Mouse (Mus musculus): Measurements from ENCODE around the gene Sorcs2. TPM values are rescaled to one million over a fixed set of nuclear protein-coding genes. Genes with fewer than 3 reads are reported as not detected.

The Sorcs2 gene
- polyA plus RNA-seq, 1 experiment = 2.3 TPM

DNA sequence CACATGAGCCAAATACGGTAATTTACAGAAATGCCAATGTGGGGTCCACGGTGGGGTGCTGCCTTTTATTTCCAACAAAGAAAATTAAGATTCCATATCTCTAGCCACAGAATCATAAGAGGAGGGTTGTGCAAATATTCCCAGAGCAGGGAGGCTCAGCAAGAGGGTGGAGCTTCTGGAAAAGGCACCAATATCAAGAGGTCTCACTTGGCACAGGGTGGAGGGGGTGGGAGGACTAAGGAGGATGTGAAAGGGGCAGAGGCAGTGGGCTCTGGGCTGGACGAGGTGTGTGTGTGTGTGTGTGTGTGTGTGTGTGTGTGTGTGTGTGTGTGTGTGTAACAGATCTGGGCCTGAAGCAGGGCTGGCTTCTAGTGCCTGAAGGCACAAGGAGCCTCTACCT is 297.5 kb downstream of the Sorcs2 start:
- WGBS = 74% methylated on average over 3 of the region's 3 CpGs
- Histone ChIP-seq H3K36me3 (ENCODE audit: control insufficient read depth, insufficient read depth, low read length) (no peaks in the 10 kb centered on the region), H3K27ac (ENCODE audit: insufficient read depth, low read length) (no peak overlapping the region), H3K27me3 (ENCODE audit: control insufficient read depth, insufficient read depth, low read length) (no peaks in the 10 kb centered on the region), H3K4me1 (ENCODE audit: control insufficient read depth, insufficient read depth, insufficient read length) (peaks cover 17% of the 10 kb centered on the region; the same call in 1 of the 2 replicates), H3K4me3 (ENCODE audit: extremely low read depth, insufficient read depth, insufficient read length) (no peak overlapping the region)
- TF ChIP-seq POLR2A (IDR thresholded peaks at IDR 0.05; ENCODE audit: low read depth, low read length) (no peak), CTCF (IDR thresholded peaks at IDR 0.05; ENCODE audit: extremely low read depth, insufficient read depth, insufficient read length, insufficient replicate concordance) (no peak)
- DNase-seq (ENCODE audit: low read depth in 1 of 2, low spot score in 2 of 2) = no peak

GRCm38 (mm10) chr5:36099662-36100061 is 298.3 kb downstream of the Sorcs2 start:
- no peak for DNase-seq (ENCODE audit: low read depth in 1 of 2, low spot score in 2 of 2)
- Histone ChIP-seq H3K27ac (ENCODE audit: insufficient read depth, low read length) (no peak overlapping the region), H3K27me3 (ENCODE audit: control insufficient read depth, insufficient read depth, low read length) (no peaks in the 10 kb centered on the region), H3K4me1 (ENCODE audit: control insufficient read depth, insufficient read depth, insufficient read length) (peaks cover 17% of the 10 kb centered on the region; the same call in 1 of the 2 replicates), H3K36me3 (ENCODE audit: control insufficient read depth, insufficient read depth, low read length) (no peaks in the 10 kb centered on the region), H3K4me3 (ENCODE audit: extremely low read depth, insufficient read depth, insufficient read length) (no peak overlapping the region)
- no peak for TF ChIP-seq POLR2A (IDR thresholded peaks at IDR 0.05; ENCODE audit: low read depth, low read length)
- TF ChIP-seq CTCF (IDR thresholded peaks at IDR 0.05; ENCODE audit: extremely low read depth, insufficient read depth, insufficient read length, insufficient replicate concordance) = no peak
- WGBS = 28% methylated on average over 4 of the region's 4 CpGs

- WGBS = 83% methylated on average over 8 of the region's 8 CpGs
- no peak for TF ChIP-seq POLR2A (IDR thresholded peaks at IDR 0.05; ENCODE audit: low read depth, low read length)
- no peak for TF ChIP-seq CTCF (IDR thresholded peaks at IDR 0.05; ENCODE audit: extremely low read depth, insufficient read depth, insufficient read length, insufficient replicate concordance)
These were observed 301.9 kb downstream of the Sorcs2 start for GRCm38 (mm10) chr5:36096046-36096445.

DNA sequence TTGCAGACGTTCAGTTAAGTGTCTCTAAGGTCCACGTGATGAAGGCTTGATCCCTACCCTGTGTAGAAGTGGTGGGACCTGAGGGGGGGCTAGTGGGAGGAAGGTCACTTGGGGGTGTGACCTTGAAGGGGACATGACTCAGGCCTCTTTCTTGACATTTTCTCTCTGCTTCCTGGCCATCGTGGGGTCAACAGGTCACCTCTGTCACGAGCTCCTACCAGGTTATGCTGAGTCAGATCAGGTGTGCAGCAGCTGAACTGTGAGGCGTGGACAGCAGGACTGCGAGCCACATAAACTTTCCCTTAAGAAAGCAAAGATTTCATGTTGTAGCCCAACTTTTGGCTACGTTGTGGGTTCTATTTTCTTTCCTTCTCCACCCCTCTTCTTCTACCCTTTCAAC is 307.9 kb downstream of the Sorcs2 start:
- H3K27ac ChIP-seq (ENCODE audit: insufficient read depth, low read length) = peak overlapping the region; percentile 52; the same call in 1 of the 2 replicates
- no peak overlapping the region for H3K4me3 ChIP-seq (ENCODE audit: extremely low read depth, insufficient read depth, insufficient read length)
- WGBS = 35% methylated on average over 7 of the region's 7 CpGs
- H3K27me3 ChIP-seq (ENCODE audit: control insufficient read depth, insufficient read depth, low read length) = no peaks in the 10 kb centered on the region
- no peak for TF ChIP-seq CTCF (IDR thresholded peaks at IDR 0.05; ENCODE audit: extremely low read depth, insufficient read depth, insufficient read length, insufficient replicate concordance)
- no peak for TF ChIP-seq POLR2A (IDR thresholded peaks at IDR 0.05; ENCODE audit: low read depth, low read length)
- no peak for DNase-seq (ENCODE audit: low read depth in 1 of 2, low spot score in 2 of 2)
- no peaks in the 10 kb centered on the region for H3K36me3 ChIP-seq (ENCODE audit: control insufficient read depth, insufficient read depth, low read length)
- H3K4me1 ChIP-seq (ENCODE audit: control insufficient read depth, insufficient read depth, insufficient read length) = peaks cover 12% of the 10 kb centered on the region; the same call in 1 of the 2 replicates

More at GRCm38 (mm10) chr5:36096046-36096445, 301.9 kb downstream of the Sorcs2 start:
- Histone ChIP-seq H3K27ac (ENCODE audit: insufficient read depth, low read length) (no peak overlapping the region), H3K4me1 (ENCODE audit: control insufficient read depth, insufficient read depth, insufficient read length) (peaks cover 17% of the 10 kb centered on the region; the same call in 1 of the 2 replicates), H3K36me3 (ENCODE audit: control insufficient read depth, insufficient read depth, low read length) (no peaks in the 10 kb centered on the region), H3K4me3 (ENCODE audit: extremely low read depth, insufficient read depth, insufficient read length) (no peak overlapping the region), H3K27me3 (ENCODE audit: control insufficient read depth, insufficient read depth, low read length) (no peaks in the 10 kb centered on the region)
- DNase-seq (ENCODE audit: low read depth in 1 of 2, low spot score in 2 of 2) = no peak

DNA sequence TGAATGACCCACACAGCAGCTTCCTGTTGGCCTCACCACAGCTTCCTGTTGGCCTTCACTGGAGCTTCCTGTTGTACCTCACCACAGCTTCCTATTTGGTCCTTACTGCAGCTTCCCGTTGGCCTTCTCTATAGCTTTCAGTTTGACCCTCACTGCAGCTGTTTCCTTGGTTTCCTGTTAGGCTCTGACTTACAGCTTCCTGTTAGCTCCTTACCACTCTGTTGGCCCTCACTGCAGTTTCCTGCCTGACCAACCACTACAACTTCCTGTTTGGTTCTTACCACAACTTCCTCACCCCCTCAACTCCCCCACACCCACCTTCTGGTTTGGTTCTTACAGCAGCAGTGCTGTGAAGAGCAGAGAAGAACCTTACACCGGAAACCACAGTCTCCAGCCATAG is 308.7 kb downstream of the Sorcs2 start:
- TF ChIP-seq CTCF (IDR thresholded peaks at IDR 0.05; ENCODE audit: extremely low read depth, insufficient read depth, insufficient read length, insufficient replicate concordance) = no peak
- no peak for TF ChIP-seq POLR2A (IDR thresholded peaks at IDR 0.05; ENCODE audit: low read depth, low read length)
- no peaks in the 10 kb centered on the region for H3K27me3 ChIP-seq (ENCODE audit: control insufficient read depth, insufficient read depth, low read length)
- 1% methylated on average over 2 of the region's 2 CpGs for WGBS
- H3K27ac ChIP-seq (ENCODE audit: insufficient read depth, low read length) = peak overlapping the region; percentile 81
- no peak overlapping the region for H3K4me3 ChIP-seq (ENCODE audit: extremely low read depth, insufficient read depth, insufficient read length)
- peaks cover 16% of the 10 kb centered on the region; the same call in 1 of the 2 replicates for H3K4me1 ChIP-seq (ENCODE audit: control insufficient read depth, insufficient read depth, insufficient read length)
- DNase-seq (ENCODE audit: low read depth in 1 of 2, low spot score in 2 of 2) = peak; percentile 46 to 69
- no peaks in the 10 kb centered on the region for H3K36me3 ChIP-seq (ENCODE audit: control insufficient read depth, insufficient read depth, low read length)

DNA sequence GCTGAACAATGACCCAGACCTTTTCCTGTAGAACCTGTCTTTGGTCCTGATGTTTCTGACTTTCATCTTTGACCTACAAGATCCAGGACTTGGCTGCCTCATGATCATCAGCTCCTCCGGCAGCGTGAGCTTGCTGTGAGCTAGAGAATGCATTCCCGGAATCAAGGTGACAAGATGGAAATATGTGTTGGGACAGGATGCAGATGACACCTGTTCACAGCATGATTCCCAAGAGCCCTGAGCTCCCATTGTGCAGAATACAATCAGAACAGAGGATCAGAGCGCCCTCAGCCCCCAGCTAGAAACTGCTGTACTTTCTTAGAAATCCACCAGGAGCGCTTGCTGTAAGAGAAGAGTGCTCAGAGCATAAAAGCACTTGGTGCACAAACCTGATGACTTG is 311.0 kb downstream of the Sorcs2 start:
- H3K27ac ChIP-seq (ENCODE audit: insufficient read depth, low read length) = no peak overlapping the region
- no peaks in the 10 kb centered on the region for H3K36me3 ChIP-seq (ENCODE audit: control insufficient read depth, insufficient read depth, low read length)
- H3K4me1 ChIP-seq (ENCODE audit: control insufficient read depth, insufficient read depth, insufficient read length) = peaks cover 21% of the 10 kb centered on the region; the same call in 1 of the 2 replicates
- no peak overlapping the region for H3K4me3 ChIP-seq (ENCODE audit: extremely low read depth, insufficient read depth, insufficient read length)
- H3K27me3 ChIP-seq (ENCODE audit: control insufficient read depth, insufficient read depth, low read length) = no peaks in the 10 kb centered on the region
- WGBS = 92% methylated on average over 5 of the region's 5 CpGs
- no peak for TF ChIP-seq POLR2A (IDR thresholded peaks at IDR 0.05; ENCODE audit: low read depth, low read length)
- no peak for TF ChIP-seq CTCF (IDR thresholded peaks at IDR 0.05; ENCODE audit: extremely low read depth, insufficient read depth, insufficient read length, insufficient replicate concordance)
- no peak for DNase-seq (ENCODE audit: low read depth in 1 of 2, low spot score in 2 of 2)

DNA sequence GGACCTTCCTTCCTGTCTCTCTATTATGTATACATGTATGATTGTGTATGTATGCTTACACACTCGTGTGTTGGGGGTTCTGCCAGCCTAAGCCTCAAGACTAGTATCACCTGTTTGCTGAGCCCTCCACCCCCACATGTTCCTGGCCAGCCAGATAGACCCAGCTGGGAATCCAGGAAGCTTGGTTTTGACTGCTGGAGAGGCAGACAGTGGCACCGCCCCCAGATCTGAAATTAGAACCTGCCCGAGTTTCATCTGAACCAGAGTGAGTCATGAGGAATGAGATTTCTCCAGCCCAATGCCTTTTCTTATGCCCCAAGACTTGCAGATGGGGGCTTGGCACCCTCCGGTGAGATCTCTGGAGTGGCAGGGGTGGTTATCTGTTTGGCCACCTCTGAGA is 312.3 kb downstream of the Sorcs2 start:
- no peak overlapping the region for H3K4me3 ChIP-seq (ENCODE audit: extremely low read depth, insufficient read depth, insufficient read length)
- no peak overlapping the region for H3K27ac ChIP-seq (ENCODE audit: insufficient read depth, low read length)
- DNase-seq (ENCODE audit: low read depth in 1 of 2, low spot score in 2 of 2) = no peak
- WGBS = 48% methylated on average over 4 of the region's 4 CpGs
- no peaks in the 10 kb centered on the region for H3K36me3 ChIP-seq (ENCODE audit: control insufficient read depth, insufficient read depth, low read length)
- no peaks in the 10 kb centered on the region for H3K27me3 ChIP-seq (ENCODE audit: control insufficient read depth, insufficient read depth, low read length)
- peaks cover 21% of the 10 kb centered on the region; the same call in 1 of the 2 replicates for H3K4me1 ChIP-seq (ENCODE audit: control insufficient read depth, insufficient read depth, insufficient read length)
- TF ChIP-seq CTCF (IDR thresholded peaks at IDR 0.05; ENCODE audit: extremely low read depth, insufficient read depth, insufficient read length, insufficient replicate concordance) (no peak), POLR2A (IDR thresholded peaks at IDR 0.05; ENCODE audit: low read depth, low read length) (no peak)

Measured in spleen, adult 2 months (tissue).